Mouse (Mus musculus) heart, postnatal 25 days (tissue): ENCODE measurements around the gene Mafk. TPM values are rescaled to one million over a fixed set of nuclear protein-coding genes. Genes with fewer than 3 reads are reported as not detected.

ENCODE experiments used
- DNase-seq: peaks from one replicate; pipeline ENCODE4 v3.0.0; 2022; ENCODE audit warnings: low spot score
- intact Hi-C: fragments of 180-260 bp; cut with DNase I; formaldehyde crosslinking; loops from one replicate; pipeline ENCODE4 v1.15.1; 2025
- total RNA-seq, 2 experiments: library from RNA; stranded (reverse); gene quantifications; 2 replicates each; pipeline ENCODE4 v1.2.3; 2021

Gene Mafk
- total RNA-seq, 2 experiments from 2014 or later = 30.2 to 30.9 TPM

DNA sequence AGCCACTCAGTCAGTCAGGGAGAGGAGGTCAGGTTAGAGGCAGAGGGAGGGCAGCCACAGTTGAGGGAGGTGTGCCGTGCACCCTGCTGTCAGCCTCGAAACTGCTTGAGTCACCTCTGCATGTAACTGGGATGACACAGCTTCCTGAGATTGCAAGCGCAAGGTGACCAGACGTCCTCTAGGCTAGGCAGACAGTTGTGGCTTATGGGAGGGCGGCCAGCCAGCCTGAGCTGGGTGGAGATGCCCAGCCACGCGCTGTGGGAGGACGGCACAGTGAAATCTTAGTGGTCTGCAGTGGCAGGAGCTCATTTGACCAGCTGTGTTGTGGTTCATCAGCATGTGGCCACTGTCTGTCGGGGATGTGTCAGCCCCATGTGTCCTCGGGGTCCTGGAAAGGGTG, 3.6 kb downstream of the Mafk start:
- intact Hi-C loops = no loop called here
- no peak for DNase-seq

DNA sequence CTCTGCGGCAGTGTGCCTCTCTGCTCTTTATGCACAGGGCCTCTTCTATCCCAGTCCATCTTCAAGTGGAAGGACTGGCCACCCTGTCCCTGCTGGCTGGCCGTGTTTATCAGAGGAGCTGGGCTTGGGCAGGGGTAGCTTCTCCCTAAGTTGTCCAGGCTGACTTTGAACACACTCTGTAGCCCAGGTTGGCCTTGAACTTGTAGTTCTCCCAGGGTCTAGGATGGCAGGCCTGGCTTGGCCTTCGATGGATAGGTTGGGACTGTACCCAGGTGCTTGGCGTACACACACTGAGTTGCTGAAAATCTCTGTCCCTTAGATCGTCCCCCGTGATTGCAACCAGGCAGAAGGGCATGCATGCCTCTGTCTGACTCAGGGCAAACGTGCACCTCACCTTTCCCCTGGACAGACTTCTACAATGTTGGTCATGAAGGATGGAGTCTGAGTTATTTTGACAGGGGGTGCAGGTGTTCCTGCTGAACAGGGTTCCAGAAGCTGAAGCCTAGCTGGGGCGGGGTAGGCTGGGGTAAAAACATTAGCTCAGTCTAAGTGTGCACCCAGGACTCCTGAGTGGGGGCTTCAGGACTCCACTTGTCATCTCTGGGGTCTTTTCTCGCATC, 4.8 kb downstream of the Mafk start:
- no peak for DNase-seq
- intact Hi-C loops = no loop called here

DNA sequence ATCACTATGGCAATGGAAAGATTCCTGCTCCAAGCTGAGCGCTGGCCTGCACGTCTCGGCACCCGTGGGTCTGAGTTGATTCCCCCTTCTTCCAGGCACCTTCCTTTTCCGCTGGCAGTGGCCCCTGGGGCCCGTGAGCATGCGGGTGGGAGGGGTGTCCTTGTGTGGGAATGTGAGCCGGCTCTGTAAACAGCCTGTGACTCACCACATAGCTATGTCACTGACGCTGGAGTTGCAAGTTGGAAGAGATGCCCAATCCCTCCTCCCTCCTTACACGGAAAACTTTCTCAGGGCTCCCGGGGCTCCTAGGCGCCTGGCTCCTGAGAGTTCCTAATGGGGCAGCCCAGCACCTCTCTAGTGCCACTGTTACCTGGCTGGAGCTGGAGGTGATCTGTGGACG, 5.6 kb downstream of the Mafk start:
- peak; percentile 92 for DNase-seq
- intact Hi-C loops = no loop called here

DNA sequence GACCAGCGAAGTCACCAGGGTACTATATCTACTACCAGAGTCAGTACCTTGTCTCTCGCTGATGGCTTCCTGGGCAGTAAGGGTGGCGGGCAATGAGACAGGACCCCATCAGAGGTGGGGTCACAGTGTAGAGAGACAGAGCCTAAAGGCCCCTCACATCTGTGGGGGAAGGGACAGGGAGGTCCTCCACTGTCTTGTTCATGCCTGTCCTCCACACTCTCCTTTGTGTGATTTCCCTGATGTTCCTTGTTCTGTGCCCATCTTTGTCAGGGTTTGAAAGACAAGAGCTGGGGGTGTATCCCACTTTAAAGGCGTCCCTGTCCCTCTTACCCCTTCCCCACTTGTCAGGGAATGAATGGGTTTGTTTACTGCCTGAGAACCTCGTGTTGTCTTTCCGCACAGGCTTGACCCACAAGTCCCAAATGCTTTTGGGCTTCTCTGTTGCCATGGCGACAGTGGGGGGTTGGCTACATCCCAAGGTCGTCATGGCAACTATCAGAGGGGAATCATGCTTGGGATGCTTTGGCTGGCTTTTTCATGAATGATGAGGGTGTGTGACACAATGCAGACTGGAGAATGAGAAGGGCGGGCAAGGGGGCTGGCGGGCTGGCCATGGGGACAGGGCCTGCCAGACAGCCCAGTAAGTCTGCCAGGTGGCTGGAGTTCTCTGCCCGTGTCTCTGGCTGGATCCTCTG, 6.3 kb downstream of the Mafk start:
- intact Hi-C loops = no loop called here
- DNase-seq = peak; percentile 88

DNA sequence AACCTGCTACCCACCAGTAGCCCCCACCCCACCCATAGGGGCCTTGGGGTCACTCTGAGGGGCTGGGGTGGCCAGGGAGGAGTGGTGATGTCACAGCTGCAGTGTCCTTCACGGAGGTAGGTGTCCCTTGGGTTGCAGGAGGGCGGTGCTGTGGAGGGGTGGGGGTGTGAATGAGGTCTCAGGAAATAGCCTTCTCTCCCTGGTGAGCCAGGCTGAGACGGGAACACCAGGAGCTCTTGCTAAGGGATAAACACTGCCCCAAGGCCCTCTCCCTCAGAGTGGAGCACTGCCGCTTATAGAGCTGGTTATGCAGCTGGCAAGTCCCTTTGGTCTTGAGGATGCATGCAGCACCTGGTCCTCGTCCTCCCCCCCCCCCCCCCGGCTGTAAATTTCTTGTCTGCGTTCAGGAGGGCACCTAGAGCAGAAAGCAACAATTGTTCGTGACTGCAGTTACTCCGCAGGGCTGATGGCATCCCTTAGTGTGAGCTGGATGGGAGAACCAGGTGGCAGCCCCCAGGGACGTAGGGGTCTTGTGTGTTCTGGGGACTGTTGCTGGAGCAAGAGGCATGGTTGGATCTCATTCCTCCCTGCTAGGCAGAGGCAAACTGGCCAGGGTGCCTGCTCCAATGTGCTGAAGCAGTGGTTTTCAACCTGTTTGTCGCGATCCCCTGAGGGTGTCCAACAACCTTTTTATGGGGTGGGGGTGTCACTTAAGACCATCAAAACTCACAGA, 7.0 kb downstream of the Mafk start:
- intact Hi-C loops = no loop called here
- DNase-seq = no peak

DNA sequence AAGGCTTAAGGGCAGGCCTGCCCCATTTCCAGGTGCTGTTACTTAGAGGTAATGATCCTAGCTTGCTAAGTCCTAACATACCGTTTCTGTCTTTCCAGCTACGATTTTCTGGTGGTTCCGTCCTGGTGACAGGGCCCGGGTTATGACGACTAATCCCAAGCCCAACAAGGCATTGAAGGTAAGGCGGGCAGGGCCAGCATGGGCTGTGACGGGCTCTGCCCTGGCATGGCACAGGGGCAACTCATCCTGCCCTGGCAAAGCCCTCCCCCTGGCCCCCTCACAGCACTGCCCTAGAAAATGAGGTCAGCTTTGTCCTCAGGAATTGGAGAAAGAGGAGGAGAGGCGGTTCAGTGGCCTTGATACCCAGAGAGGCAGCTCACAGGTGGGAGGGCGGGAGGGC, 7.7 kb downstream of the Mafk start:
- no peak for DNase-seq
- intact Hi-C loops = no loop called here

DNA sequence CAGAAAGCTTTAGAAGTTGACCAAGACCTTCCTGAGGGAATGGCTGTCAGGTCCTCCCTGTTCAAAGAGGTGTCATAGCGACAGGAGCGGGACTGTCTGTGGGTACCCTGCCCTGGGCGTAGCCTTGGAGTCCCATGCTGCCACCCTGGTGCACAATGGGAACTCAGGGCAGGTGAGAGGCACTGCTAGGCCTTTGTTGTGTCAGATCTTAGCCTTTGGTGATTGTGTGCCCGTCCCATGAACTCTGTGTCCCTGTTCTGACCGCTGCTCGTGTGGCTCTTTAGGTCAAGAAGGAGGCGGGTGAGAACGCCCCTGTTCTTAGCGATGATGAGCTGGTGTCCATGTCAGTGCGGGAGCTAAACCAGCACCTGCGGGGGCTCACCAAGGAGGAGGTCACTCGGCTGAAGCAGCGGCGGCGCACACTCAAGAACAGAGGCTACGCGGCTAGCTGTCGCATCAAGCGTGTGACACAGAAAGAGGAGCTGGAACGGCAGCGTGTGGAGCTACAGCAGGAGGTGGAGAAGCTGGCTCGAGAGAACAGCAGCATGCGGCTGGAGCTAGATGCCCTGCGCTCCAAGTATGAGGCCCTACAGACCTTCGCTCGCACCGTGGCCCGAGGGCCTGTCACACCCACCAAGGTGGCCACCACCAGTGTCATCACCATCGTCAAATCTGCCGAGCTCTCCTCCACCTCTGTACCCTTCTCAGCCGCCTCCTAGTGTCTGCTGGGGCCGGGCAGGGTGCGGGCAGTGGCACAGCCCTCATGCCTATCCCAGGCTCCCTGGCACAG, 8.7 kb downstream of the Mafk start:
- DNase-seq = no peak
- intact Hi-C loops = no loop called here

DNA sequence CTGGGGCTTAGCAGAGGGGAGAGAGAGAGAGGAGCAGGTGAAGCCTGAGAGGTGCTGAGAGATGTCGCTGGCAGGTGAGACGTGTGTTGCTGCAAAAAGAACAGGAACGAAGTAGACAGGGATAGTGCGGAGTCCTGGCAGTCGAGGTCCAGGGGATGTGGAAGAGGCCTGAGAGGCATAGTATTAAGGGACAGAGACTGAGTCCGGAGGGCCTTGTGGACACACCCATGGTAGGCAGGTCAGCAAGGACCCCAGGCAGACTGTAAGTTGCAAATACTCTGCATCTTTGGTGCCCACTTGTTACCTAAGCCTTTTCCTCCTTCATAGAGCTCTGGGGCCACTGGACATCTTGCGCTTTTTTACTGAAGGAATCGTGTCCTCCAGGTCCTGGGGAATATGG, 9.9 kb downstream of the Mafk start:
- intact Hi-C loops = no loop called here
- DNase-seq = no peak

DNA sequence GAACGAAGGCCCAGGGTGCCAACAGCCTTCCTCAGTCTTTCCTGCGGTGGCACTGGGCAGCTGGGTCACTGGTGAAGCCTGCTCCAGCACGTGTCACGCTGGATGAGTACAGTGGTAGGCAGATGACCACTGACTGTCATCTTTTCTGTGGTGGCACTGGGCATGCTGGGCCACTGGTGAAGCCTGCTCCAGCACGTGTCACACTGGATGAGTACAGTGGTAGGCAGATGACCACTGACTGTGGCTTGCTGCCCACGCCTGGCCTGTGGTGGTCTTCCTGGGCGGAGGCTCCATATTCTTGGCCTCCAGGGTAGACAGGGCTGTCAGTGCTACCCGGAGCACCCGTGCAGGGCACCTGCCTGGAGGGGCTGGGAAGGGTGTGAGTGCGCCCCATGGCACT, 10.6 kb downstream of the Mafk start:
- intact Hi-C loops = loop anchor here (2.0 kb wide), 1 partner anchor 25 kb away; no protein-coding TSS in a partner anchor
- no peak for DNase-seq

DNA sequence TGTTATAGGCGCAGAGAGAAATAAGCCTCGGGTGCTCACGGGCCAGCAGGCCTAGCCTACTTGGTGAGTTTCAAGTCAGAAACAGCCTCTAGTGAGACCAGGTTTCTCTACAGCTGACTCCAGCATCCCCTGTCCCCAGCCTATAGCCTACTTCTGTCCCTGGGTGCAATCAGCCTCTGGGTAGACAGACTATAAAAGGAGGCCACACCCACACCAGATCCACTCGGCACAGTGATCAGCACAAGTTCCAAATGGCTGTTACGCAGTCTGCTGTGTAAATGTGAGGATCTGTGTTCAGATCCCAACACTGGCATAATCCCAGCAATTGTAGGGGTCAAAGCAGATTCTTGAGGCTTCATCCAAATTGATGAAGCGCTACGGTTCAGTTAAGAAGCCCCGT, 11.9 kb downstream of the Mafk start:
- no peak for DNase-seq
- intact Hi-C loops = loop anchor here (2.0 kb wide), 1 partner anchor 26 kb away; no protein-coding TSS in a partner anchor

DNA sequence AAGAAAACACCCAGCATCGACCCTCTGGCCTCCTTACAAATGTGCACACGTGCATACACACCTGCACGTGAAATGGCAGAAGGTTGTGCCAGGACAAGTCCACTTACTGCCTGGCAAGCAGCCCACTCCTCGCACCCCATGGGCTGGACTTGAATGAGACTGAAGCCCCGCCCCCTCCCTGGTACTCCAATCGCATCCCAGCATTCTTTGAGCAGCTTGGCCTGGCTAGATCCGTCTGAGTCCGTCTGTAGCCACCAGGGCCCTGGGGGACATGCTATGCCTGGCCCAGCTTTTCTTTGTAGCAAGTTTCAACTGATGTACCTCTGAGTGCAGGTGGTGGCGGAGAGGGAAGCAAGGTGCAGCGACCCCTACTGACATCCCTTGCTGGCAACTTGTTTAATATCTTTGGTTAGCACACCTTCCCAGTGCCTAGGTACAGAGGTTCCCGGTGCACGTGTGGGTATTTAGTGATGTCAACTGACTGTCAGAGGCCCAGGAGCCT, 12.3 kb downstream of the Mafk start:
- no peak for DNase-seq
- intact Hi-C loops = loop anchor here (2.0 kb wide), 1 partner anchor 27 kb away; no protein-coding TSS in a partner anchor

DNA sequence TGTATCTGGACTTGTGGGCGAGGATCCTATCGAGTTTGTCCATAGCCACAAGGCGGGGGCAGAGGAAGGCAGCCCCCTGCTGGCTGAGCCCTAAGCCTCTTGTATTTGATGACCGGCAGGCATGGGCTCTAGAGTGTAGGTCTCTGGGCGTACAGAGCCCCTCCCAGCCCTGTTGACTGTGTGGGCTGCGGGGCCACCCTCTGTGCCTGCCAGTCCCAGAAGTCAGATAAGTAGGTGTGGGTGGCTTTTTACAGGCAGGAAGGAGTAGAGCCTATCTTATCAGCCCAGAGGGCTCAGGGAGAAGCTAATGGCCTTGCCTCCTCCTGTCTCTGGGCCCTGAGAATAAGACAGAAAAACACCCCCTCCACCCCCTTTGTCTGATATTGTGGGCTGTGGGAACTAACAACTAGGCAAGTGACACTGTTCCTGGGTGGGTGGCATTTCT, 12.8 kb downstream of the Mafk start:
- no peak for DNase-seq
- intact Hi-C loops = no loop called here

DNA sequence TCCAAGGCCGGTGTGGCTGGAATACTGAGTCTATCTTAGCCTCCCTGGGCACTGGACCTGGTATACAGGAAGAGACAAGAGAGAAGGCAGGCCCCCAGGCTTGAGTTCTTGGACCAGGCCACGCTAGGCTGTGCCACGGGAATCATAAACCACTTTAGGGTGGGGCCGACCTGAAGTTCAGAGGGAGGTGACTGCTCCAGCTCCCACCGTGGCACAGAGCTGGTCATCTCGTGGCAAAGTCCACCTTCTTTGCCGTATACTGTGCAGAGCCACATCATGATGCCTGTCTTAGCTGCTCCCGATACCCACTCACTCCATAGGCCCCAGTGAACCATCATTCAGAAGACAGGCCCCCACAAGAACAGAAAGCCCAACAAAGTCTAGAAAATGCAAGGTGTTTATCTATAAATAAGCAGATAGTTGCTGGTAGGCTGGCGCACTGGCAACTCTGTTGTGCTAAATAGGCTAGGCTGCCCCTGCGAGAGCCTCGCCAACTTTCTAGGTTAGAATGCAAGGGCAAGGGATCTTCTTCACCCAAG, 13.3 kb downstream of the Mafk start:
- DNase-seq = no peak
- intact Hi-C loops = no loop called here

DNA sequence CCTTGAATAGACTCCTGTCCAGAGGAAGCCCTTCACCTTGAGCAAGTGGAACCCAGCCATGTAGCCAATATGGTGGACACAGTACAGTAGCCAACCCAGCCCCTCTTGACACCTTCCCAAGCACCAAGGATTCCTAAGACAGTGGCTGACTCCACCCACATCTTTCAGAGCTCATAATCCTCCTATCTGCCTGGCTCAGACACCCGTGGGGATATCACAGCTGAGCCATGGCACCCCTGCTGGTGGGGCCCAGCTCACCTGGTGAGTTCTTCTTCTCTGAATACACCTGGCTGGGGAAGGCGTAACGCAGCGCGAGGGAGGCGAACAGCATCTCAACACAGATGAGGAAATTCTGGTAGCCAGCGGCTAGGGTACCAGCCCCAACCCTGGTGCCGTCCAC, 14.6 kb downstream of the Mafk start:
- intact Hi-C loops = no loop called here
- DNase-seq = no peak

DNA sequence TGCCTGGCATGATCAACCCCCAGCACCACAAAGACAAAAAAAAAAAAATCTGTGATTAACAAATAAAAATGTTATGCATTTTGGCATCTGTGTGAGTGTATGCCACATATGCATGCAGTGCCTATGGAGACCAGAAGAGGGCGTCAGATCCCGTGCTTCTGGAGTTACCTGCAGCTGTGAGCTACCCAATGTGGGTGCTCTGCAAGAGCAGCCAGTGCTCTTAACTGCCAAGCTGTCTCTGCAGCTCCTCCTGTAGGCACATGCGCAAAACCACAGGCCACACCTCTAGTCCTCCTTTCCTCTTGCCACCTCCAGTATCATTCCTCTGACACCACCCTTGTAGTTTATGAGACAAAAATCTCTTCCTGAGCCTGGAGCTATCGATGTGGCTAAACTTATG, 18.1 kb downstream of the Mafk start:
- DNase-seq = no peak
- intact Hi-C loops = no loop called here

DNA sequence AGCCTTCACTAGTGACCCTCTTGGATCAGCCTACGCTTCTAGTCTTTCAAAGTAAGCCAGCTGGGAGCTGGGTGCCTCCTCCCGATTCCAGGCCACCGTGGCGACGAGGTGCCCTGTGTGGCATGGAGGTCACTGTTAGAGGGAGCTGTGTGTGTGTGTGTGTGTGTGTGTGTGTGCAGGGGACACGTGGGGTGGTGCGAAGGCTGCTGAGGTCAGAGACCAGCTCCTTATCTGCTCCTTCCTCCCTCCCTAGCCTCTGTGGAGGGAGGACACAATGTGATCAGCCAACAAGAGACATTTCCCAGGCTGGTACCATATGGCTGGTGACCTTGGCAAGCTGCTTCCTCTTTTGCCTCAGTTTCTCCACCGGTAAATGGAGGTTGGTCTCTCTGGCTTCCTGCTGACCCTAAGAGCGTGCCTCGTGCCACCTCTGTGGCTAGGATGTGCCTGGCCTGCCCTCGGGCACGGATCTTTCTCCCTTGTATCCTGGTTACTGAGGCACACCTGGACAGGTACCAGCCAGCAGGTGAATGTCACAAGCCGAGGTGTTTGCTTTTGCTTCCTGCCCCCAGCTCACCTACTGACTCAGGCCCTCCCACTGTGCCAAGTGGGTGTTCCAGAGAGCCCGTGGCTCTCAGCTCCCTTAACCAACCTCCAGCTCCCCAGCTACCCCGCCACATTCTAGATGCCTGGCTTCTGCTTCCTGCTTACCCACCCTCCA, 20.5 kb downstream of the Mafk start:
- intact Hi-C loops = no loop called here
- DNase-seq = no peak

DNA sequence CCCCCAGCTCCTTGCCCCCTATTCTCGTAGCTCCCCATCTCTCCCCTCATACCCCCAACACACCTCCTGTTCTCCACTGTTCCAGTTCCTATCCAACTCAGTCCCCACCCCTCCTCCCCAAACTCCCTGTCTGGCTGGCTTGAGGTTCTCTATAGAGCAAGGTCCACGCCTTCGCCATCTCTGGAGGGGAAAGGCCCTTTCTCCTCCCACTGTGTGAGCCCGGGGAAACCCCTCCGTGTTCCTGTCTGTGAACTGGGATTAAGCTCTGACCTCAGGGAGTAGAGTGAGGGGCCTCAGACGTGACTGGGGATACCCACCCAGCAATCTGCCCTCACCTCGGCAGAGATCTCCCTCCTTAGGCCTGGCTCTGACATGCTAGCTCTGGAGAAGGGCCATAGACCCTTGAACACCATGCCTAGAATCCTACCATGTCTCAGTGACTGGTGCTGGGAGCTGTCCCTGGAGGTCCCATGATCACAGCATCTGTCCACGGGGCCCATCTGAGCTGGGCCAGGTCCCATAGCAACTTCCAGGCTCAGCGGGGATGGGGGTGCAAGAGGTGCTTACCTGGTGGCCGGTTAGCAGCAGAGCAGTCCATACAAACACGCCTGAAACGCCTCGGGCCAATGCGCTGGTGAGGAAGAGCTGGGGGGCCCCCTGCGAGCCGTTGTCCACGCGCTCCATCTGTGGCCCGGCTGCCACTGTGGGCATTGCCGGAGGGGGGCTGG, 21.2 kb downstream of the Mafk start:
- DNase-seq = no peak
- intact Hi-C loops = no loop called here

DNA sequence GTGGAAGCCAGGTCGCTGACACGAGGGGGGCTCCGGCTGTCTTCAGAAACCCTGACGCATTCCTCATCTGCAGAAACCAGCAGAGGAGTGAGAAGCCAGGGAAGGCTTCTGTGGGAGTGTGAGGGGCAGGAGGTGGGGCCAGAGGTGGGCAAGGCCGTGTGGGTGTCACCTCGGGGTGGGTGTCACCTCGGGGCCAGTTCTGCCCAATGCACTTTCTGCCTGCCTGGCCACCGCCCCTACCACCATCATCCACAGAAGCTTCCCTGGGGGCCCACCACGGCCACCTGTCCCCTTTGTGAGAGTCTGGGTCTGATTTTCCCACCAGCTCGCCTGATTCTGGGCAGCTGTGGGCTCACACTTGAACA, 21.8 kb downstream of the Mafk start:
- intact Hi-C loops = no loop called here
- no peak for DNase-seq

DNA sequence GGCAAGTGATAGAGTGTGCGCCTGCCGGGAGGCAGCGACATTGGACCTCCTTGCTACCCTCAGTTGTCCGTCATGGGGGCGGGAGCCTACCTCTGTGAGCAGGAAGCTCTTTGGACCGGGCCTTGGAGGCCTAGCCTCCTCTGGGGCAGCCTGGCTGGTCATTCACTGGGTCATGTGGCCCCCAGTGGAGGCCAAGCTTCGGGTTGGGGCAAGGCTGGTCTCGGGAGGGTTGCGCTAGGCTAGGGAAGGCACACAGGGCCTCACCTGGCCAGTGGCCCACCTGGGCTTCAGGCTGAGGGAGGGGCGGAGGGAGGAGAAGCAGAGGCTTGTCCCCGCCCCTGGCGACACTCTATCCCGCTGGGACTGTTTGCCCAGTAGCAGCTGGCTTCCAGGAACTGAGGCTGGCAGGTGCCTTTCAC, 22.7 kb downstream of the Mafk start:
- intact Hi-C loops = no loop called here
- no peak for DNase-seq
